Mouse (Mus musculus): Measurements from ENCODE around the gene Hist1h2af. TPM values are rescaled to one million over a fixed set of nuclear protein-coding genes. Genes with fewer than 3 reads are reported as not detected.
"Not testable (repeated sequence)": the region's sequence is repeated elsewhere in the genome, so short reads cannot be mapped to it uniquely, and the experiment has no call there.

Gene Hist1h2af
- polyA plus RNA-seq, 1 experiment = 1.3 TPM

GRCm38 (mm10) chr13:23535137-23536075 lies 1.7 kb downstream of the Hist1h2af start, which contains the start of gene Hist1h3g:
TSS of gene Hist1h3g (plus strand) at chr13:23535422.
- DNase-seq (ENCODE audit: low spot score) = peak; percentile 57

DNA sequence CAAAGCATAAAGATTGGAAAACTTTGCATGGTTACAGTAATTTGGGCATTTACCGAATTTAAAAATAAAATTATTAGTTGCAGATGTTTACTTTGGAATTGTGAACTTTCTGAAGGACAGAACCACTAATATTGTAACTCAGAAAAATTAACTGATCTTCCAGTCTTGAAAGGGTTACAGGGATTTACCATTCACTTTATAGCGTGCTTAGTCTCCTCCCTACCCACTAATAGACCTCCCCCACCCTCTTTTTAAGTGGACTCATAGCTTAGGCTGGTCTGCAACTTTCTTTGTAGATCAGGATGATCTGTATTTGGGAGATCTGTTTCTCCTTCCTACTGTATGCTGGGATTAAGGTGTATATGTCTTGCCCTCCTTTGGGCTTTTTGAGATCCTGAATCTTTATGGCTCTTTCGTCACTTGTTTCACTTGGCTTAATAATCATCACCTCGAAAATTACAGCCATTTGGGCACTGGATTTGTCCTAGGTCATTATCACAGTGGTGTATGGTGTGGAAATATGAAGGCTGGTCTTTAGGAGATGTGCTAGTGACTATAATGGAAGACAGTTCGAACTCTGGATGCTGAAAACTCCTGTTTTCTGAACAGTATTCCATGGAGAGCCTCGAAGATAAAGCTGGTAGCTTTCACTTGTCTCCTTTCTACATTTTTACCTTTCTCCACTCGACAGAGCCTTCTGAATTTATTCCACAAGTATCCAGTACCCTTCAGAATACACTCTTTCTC lies 2.5 kb downstream of the Hist1h2af start:
- DNase-seq (ENCODE audit: low spot score) = no peak

DNA sequence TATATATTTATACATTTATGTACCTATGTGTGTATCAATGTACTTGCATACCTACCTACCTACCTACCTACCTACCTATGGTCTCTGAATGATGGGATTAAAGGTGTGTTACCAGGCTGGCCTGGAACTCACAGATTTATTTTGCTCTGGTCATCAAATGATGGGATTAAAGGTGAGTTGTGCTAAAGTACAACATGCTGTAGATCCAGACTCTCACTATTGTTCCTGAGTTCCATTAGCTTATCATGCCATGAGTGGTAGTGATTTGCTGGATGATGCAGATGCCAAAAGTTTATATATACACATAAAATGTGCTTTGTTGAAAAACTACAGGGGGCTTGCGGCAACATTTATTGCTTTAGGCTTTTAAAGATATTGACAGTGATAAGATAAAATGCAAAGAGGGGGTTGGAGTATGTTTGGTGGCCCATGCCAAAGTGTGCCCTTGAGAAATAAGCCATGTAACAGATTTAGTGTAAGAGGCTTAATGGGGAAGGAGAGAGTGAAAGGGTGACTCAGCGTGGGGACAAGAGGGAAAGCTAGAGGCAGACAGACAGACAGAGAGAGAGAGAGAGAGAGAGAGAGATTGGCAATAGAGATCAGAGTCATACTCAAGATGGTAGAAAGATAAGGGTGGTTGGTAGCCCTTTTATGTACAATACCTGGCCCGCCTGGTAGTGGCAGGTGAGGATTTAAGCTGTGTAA lies 3.5 kb downstream of the Hist1h2af start:
- DNase-seq (ENCODE audit: low spot score) = no peak

- DNase-seq (ENCODE audit: low spot score) = no peak
Observed at GRCm38 (mm10) chr13:23538249-23538648, 4.5 kb downstream of the Hist1h2af start.

GRCm38 (mm10) chr13:23539821-23540220 lies 6.1 kb downstream of the Hist1h2af start:
- not testable (repeated sequence) for DNase-seq (ENCODE audit: low spot score)

DNA sequence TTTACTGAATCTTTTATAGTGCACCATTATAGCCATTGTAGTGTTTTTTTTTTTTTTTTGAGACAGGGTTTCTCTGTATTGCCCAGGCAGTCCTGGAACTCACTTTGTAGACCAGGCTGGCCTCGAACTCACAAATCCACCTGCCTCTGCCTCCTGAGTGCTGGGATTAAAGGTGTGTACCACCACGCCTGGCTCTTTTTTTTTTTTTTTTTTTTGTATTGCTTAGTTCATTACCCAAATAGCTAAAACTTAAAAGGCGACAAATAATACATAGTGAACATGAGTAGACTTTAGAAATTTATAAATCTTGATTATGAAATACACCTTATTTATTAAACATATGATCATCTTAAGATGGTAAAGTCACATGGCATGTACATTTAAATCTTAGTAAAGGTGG lies 7.8 kb downstream of the Hist1h2af start:
- no peak for DNase-seq (ENCODE audit: low spot score)

DNA sequence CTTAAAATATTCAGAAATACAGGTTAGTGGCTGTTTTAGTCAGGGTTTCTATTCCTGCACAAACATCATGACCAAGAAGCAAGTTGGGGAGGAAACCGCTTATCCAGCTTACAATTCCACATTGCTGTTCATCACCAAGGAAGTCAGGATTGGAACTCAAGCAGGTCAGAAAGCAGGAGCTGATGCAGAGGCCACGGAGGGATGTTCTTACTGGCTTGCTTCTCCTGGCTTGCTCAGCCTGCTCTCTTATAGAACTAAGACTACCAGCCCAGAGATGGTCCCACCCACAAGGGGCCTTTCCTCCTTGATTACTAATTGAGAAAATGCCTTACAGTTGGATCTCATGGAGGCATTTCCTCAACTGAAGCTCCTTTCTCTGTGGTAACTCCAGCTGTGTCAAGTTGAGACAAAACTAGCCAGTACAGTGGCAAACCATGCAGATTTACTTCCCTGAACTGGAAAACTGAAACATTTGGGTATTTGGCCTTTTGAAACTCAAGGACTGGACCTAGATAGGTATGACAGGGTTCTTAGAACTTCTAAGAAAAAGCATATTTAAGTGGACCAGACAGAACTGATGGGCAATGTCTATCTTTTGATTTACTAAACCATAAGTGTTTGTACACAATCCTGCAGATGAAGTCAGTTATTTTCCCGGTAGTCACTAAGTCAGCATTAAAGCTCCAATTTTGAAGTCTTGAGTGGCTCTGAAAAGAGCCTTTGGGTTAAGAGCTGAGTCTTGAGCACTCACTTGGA lies 8.7 kb downstream of the Hist1h2af start:
- DNase-seq (ENCODE audit: low spot score) = not testable (repeated sequence)

- peak; percentile 55 for DNase-seq (ENCODE audit: low spot score)
Observed at GRCm38 (mm10) chr13:23542999-23543607, 9.4 kb downstream of the Hist1h2af start, which contains the start of gene Hist1h2bh. TSS of gene Hist1h2bh (minus strand) at chr13:23543392.

DNA sequence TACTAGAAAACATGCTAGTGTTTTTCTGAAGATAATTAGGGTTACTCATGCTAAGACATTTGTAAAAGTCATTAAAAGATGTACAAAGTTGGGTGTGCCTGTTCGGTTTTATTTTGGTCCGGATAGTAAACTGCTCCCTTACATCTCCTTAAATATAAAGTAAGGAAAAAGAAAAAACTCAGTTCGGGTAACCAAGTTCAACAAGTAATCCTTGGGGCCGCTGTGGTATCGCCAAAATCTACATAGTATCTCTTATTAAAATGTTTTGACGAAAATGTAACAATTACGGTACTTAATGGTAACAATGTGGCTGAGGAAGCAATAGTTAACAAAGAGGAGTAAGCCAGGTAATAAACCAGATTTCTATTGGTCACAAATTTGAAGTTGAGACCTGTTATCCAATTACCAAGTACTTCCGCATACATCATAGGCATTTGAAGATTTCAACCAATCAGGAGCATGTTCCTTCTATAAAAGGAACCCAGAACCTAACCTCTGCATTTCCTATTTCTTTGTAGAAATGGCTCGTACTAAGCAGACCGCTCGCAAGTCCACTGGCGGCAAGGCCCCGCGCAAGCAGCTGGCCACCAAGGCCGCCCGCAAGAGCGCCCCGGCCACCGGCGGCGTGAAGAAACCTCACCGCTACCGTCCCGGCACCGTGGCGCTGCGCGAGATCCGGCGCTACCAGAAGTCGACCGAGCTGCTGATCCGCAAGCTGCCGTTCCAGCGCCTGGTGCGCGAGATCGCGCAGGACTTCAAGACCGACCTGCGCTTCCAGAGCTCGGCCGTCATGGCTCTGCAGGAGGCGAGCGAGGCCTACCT lies 10.5 kb downstream of the Hist1h2af start, which contains the start of gene Hist1h3f:
Gene Hist1h3f, plus strand, starts transcription at position 88 of the 822 bp plus-strand sequence.
- peak; percentile 65 for DNase-seq (ENCODE audit: low spot score)

- DNase-seq (ENCODE audit: low spot score) = not testable (repeated sequence)
Observed at GRCm38 (mm10) chr13:23544787-23545120, 11.0 kb downstream of the Hist1h2af start.

DNA sequence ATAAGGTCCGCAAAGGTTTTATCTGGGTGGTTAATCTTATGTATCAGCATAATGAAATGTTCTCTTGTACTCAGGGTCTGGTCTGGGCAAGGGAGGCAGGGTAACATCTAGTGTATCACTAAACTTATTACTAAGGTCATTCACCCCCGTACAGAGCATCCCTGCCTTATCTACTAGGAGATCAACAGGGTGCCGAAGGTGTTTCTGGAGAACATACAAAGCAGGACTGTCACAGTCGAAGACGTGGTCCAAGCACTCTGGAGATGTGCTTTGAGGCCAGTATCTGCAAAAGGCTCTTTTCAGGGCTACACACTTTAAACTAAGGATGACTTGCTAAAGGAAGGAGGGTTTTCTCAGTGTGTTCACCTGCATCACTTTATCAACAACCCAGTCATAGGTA lies 13.0 kb downstream of the Hist1h2af start:
- no peak for DNase-seq (ENCODE audit: low spot score)

GRCm38 (mm10) chr13:23550761-23551145 lies 17.0 kb downstream of the Hist1h2af start:
- DNase-seq (ENCODE audit: low spot score) = no peak

DNA sequence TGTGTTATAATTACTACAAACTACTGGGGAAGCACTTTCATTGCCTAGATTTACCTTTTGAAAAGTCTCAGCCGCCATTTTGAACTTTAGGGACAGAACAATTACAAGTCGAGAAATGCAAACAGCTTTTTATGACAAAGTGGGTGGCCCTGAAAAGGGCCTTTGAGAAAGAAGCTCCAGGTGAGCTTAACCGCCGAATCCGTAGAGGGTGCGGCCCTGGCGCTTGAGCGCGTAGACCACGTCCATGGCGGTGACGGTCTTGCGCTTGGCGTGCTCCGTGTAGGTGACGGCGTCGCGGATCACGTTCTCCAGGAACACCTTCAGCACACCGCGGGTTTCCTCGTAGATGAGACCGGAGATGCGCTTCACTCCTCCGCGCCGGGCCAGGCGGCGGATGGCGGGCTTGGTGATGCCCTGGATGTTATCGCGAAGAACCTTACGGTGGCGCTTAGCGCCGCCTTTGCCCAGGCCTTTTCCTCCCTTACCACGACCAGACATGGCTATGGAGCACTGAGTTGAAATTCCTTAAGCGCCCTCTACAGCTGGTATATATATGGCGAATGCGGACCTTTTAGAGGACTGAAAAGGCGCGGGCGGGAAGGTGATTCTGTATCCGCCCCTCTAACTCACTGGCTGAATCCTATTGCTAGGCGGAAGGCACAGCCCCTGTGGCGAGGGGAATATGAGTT lies 17.6 kb downstream of the Hist1h2af start, which contains the start of gene Hist1h4f:
Gene Hist1h4f, minus strand, starts transcription at position 503 of the 689 bp plus-strand sequence.
- peak; percentile 67 for DNase-seq (ENCODE audit: low spot score)

GRCm38 (mm10) chr13:23551931-23552914 lies 18.5 kb downstream of the Hist1h2af start:
- DNase-seq (ENCODE audit: low spot score) = no peak

- DNase-seq (ENCODE audit: low spot score) = no peak
Observed at GRCm38 (mm10) chr13:23552962-23553361, 19.3 kb downstream of the Hist1h2af start, which contains the start of gene Hist1h1d. TSS of gene Hist1h1d (plus strand) at chr13:23553262.

DNA sequence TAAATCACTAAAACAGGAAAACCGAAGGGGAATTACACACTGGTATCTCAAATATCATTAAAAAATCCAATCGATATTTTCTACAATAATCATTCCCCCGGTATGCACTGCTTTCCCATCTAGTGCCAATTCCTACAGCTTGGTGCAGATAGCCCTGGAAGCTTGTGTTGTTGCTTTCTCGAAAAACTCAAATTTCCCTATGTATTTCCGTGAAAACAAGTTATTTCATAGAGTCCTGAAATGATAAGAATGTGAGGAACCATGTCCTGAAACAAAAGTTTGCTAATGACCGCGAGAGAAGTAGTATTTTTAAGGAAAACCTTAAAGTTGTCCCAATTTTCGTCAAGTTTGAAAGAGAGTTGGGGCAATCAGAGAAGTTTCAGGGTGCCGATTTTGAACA lies 20.7 kb downstream of the Hist1h2af start:
- no peak for DNase-seq (ENCODE audit: low spot score)

DNA sequence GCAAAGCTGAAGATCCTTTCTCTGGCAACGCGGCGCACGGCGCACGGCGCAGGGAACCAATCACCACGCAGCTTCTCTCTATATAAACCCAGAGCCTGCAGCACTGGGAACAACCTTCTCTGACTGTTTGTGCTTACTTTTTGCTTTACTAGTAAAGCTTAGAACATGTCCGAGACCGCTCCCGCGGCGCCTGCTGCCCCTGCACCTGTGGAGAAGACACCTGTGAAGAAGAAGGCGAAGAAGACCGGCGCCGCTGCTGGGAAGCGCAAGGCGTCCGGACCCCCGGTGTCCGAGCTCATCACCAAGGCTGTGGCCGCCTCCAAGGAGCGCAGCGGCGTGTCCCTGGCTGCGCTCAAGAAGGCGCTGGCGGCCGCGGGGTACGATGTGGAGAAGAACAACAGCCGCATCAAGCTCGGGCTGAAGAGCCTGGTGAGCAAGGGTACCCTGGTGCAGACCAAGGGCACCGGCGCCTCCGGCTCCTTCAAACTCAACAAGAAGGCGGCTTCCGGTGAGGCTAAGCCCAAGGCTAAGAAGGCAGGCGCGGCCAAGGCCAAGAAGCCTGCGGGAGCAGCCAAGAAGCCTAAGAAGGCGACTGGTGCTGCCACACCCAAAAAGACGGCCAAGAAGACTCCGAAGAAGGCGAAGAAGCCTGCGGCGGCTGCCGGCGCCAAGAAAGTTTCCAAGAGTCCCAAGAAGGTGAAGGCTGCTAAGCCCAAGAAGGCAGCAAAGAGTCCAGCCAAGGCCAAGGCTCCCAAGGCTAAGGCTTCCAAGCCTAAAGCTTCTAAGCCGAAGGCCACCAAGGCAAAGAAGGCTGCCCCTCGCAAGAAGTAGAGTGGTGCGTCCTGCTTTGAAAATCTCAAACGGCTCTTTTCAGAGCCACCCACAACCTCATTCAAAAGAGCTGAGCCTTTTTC lies 21.5 kb downstream of the Hist1h2af start:
- DNase-seq (ENCODE audit: low spot score) = peak; percentile 59
